Mouse (Mus musculus): Measurements from ENCODE around the gene Pcsk5. TPM values are rescaled to one million over a fixed set of nuclear protein-coding genes. Genes with fewer than 3 reads are reported as not detected.

Gene Pcsk5
- total and polyA plus RNA-seq, 3 experiments = 0.27 TPM; not detected in 2

GRCm38 (mm10) chr19:17819081-17819480 lies 18.4 kb downstream of the Pcsk5 start:
- no peak for DNase-seq (ENCODE audit: low spot score)
- Histone ChIP-seq H3K9me3 (replicated peaks) (no peaks in the 10 kb centered on the region), H3K27me3 (ENCODE audit: insufficient read depth, low read length) (no peaks in the 10 kb centered on the region), H3K4me3 (ENCODE audit: low read depth, low read length) (no peak overlapping the region), H3K4me1 (ENCODE audit: insufficient read depth, low read depth, low read length) (no peaks in the 10 kb centered on the region), H3K36me3 (replicated peaks) (no peaks in the 10 kb centered on the region)
- ATAC-seq (ENCODE audit: extremely low read depth, insufficient number of reproducible peaks, low FRiP score, poor library complexity, severe bottlenecking) = no peak
- no peak for TF ChIP-seq TAL1 (conservative IDR thresholded peaks at IDR 0.05; ENCODE audit: low read depth, low read length)

- no peak for TF ChIP-seq GATA1 (IDR thresholded peaks at IDR 0.05; ENCODE audit: borderline replicate concordance, low read length)
- no peak for TF ChIP-seq TAL1 (conservative IDR thresholded peaks at IDR 0.05; ENCODE audit: low read depth, low read length)
- TF ChIP-seq POLR2AphosphoS5 (IDR thresholded peaks at IDR 0.05; ENCODE audit: insufficient replicate concordance, low read depth, low read length) = no peak
- no peak for TF ChIP-seq GATA2 (IDR thresholded peaks at IDR 0.05; ENCODE audit: borderline replicate concordance, low read depth, low read length)
- TF ChIP-seq CTCF (IDR thresholded peaks at IDR 0.05; ENCODE audit: low read depth, low read length) = no peak
- no peaks in the 10 kb centered on the region for H3K9me3 ChIP-seq (replicated peaks)
- no peaks in the 10 kb centered on the region for H3K27me3 ChIP-seq (ENCODE audit: insufficient read depth, low read length)
- H3K4me1 ChIP-seq (ENCODE audit: insufficient read depth, low read depth, low read length) = no peaks in the 10 kb centered on the region; the same call in 1 of the 2 replicates
- ATAC-seq (ENCODE audit: extremely low read depth, insufficient number of reproducible peaks, low FRiP score, poor library complexity, severe bottlenecking) (no peak), DNase-seq (ENCODE audit: low spot score) (no peak)
- no peaks in the 10 kb centered on the region for H3K36me3 ChIP-seq (replicated peaks)
- no peak overlapping the region for H3K4me3 ChIP-seq (ENCODE audit: low read depth, low read length)
Measured at GRCm38 (mm10) chr19:17815062-17815461, 22.4 kb downstream of the Pcsk5 start.

- DNase-seq (ENCODE audit: low spot score) (no peak), ATAC-seq (ENCODE audit: extremely low read depth, insufficient number of reproducible peaks, low FRiP score, poor library complexity, severe bottlenecking) (peak; percentile 22; the same call in 1 of the 2 replicates)
- no peaks in the 10 kb centered on the region for H3K36me3 ChIP-seq (replicated peaks)
- no peaks in the 10 kb centered on the region; the same call in 1 of the 2 replicates for H3K4me1 ChIP-seq (ENCODE audit: insufficient read depth, low read depth, low read length)
- H3K9me3 ChIP-seq (replicated peaks) = no peaks in the 10 kb centered on the region
- no peaks in the 10 kb centered on the region for H3K27me3 ChIP-seq (ENCODE audit: insufficient read depth, low read length)
- H3K4me3 ChIP-seq (ENCODE audit: low read depth, low read length) = no peak overlapping the region
- TF ChIP-seq TAL1 (conservative IDR thresholded peaks at IDR 0.05; ENCODE audit: low read depth, low read length) (peak; percentile 24; the same call in 1 of the 2 replicates), CTCF (IDR thresholded peaks at IDR 0.05; ENCODE audit: low read depth, low read length) (no peak)
Measured at GRCm38 (mm10) chr19:17813449-17813990, 23.9 kb downstream of the Pcsk5 start.

DNA sequence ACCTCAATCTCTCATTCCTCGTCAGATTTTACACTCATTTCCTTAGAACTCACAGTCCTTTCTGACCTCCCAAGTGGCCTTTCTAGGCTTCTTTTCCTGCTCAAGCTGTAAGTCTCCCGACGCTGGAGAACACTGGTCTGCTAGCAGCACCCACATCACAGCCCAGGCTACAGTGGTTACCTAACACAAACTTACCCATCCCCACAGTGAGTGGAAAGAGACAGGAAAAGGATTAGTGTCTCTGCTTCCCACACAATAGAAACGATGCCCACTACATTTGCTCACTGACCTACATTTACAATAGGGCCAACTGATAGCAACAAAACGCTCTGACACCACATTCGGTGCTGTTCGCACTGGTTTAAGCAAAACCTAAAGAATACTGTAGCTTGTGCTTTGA lies 24.8 kb downstream of the Pcsk5 start:
- Histone ChIP-seq H3K4me3 (ENCODE audit: low read depth, low read length) (no peak overlapping the region), H3K9me3 (replicated peaks) (no peaks in the 10 kb centered on the region), H3K36me3 (replicated peaks) (no peaks in the 10 kb centered on the region), H3K27me3 (ENCODE audit: insufficient read depth, low read length) (no peaks in the 10 kb centered on the region), H3K4me1 (ENCODE audit: insufficient read depth, low read depth, low read length) (no peaks in the 10 kb centered on the region; the same call in 1 of the 2 replicates)
- TF ChIP-seq GATA2 (IDR thresholded peaks at IDR 0.05; ENCODE audit: borderline replicate concordance, low read depth, low read length) (no peak), CTCF (IDR thresholded peaks at IDR 0.05; ENCODE audit: low read depth, low read length) (no peak), GATA1 (IDR thresholded peaks at IDR 0.05; ENCODE audit: borderline replicate concordance, low read length) (no peak), POLR2AphosphoS5 (IDR thresholded peaks at IDR 0.05; ENCODE audit: insufficient replicate concordance, low read depth, low read length) (no peak), TAL1 (conservative IDR thresholded peaks at IDR 0.05; ENCODE audit: low read depth, low read length) (no peak)
- ATAC-seq (ENCODE audit: extremely low read depth, insufficient number of reproducible peaks, low FRiP score, poor library complexity, severe bottlenecking) = no peak
- no peak for DNase-seq (ENCODE audit: low spot score)

GRCm38 (mm10) chr19:17806626-17807025 lies 30.8 kb downstream of the Pcsk5 start:
- Histone ChIP-seq H3K4me1 (ENCODE audit: insufficient read depth, low read depth, low read length) (no peaks in the 10 kb centered on the region), H3K9me3 (replicated peaks) (no peaks in the 10 kb centered on the region), H3K4me3 (ENCODE audit: low read depth, low read length) (no peak overlapping the region), H3K27me3 (ENCODE audit: insufficient read depth, low read length) (no peaks in the 10 kb centered on the region), H3K36me3 (replicated peaks) (no peaks in the 10 kb centered on the region)
- DNase-seq (ENCODE audit: low spot score) (no peak), ATAC-seq (ENCODE audit: extremely low read depth, insufficient number of reproducible peaks, low FRiP score, poor library complexity, severe bottlenecking) (no peak)
- TF ChIP-seq CTCF (IDR thresholded peaks at IDR 0.05; ENCODE audit: low read depth, low read length) = no peak
- no peak for TF ChIP-seq GATA2 (IDR thresholded peaks at IDR 0.05; ENCODE audit: borderline replicate concordance, low read depth, low read length)
- TF ChIP-seq GATA1 (IDR thresholded peaks at IDR 0.05; ENCODE audit: borderline replicate concordance, low read length) = no peak
- TF ChIP-seq POLR2AphosphoS5 (IDR thresholded peaks at IDR 0.05; ENCODE audit: insufficient replicate concordance, low read depth, low read length) = no peak
- TF ChIP-seq TAL1 (conservative IDR thresholded peaks at IDR 0.05; ENCODE audit: low read depth, low read length) = no peak

- Histone ChIP-seq H3K36me3 (replicated peaks) (no peaks in the 10 kb centered on the region), H3K9me3 (replicated peaks) (no peaks in the 10 kb centered on the region), H3K27me3 (ENCODE audit: insufficient read depth, low read length) (no peaks in the 10 kb centered on the region), H3K4me3 (ENCODE audit: low read depth, low read length) (no peak overlapping the region), H3K4me1 (ENCODE audit: insufficient read depth, low read depth, low read length) (no peaks in the 10 kb centered on the region)
- DNase-seq (ENCODE audit: low spot score) (no peak), ATAC-seq (ENCODE audit: extremely low read depth, insufficient number of reproducible peaks, low FRiP score, poor library complexity, severe bottlenecking) (no peak)
- TF ChIP-seq GATA2 (IDR thresholded peaks at IDR 0.05; ENCODE audit: borderline replicate concordance, low read depth, low read length) (no peak), POLR2AphosphoS5 (IDR thresholded peaks at IDR 0.05; ENCODE audit: insufficient replicate concordance, low read depth, low read length) (no peak), GATA1 (IDR thresholded peaks at IDR 0.05; ENCODE audit: borderline replicate concordance, low read length) (no peak), TAL1 (conservative IDR thresholded peaks at IDR 0.05; ENCODE audit: low read depth, low read length) (no peak), CTCF (IDR thresholded peaks at IDR 0.05; ENCODE audit: low read depth, low read length) (no peak)
Measured at GRCm38 (mm10) chr19:17800798-17801197, 36.6 kb downstream of the Pcsk5 start.

Measured in G1E (cell line).